Mouse (Mus musculus): ENCODE results near the gene Cwf19l1.

GRCm38 (mm10) chr19:44132917-44133316 lies 2.8 kb downstream of the Cwf19l1 start:
- TF ChIP-seq CTCF (IDR thresholded peaks at IDR 0.05; ENCODE audit: insufficient read depth, low read depth, low read length) (no peak), POLR2A (IDR thresholded peaks at IDR 0.05; ENCODE audit: insufficient read depth, low read depth, low read length) (no peak)

All from olfactory bulb, adult 2 months (tissue).